Mouse (Mus musculus) adrenal gland, postnatal 14 days (tissue): ENCODE data around the gene Fam192a. TPM values are rescaled to one million over a fixed set of nuclear protein-coding genes. Genes with fewer than 3 reads are reported as not detected.

Experiments
- DNase-seq: peaks from one replicate; pipeline ENCODE4 v3.0.0; 2021; ENCODE audit warnings: mixed read lengths
- long read RNA-seq, 2 experiments: library from polyadenylated mRNA; stranded (forward); transcript quantifications; one replicate each; pipeline ENCODE4 v2.0.0; 2021
- total RNA-seq: library from RNA; stranded (reverse); gene quantifications from 2 replicates; pipeline ENCODE4 v1.2.3, GENCODE M21; 2021

Fam192a gene
- total RNA-seq = 42.3 and 45.9 TPM in 2 replicates
- long read RNA-seq, experiment 1, transcript Fam192a-201 (8 exons, 2,873 nt) = major isoform, 57 of 86 reads
- long read RNA-seq, experiment 1, partial matches to known transcripts = 2 of 86 reads
- long read RNA-seq, experiment 1, other reads (novel, unspliced or antisense) = 26 of 86 reads
- long read RNA-seq, experiment 2, transcript Fam192a-201 (8 exons, 2,873 nt) = major isoform, 38 of 57 reads
- long read RNA-seq, experiment 2, partial matches to known transcripts = 0 of 57 reads
- long read RNA-seq, experiment 2, other reads (novel, unspliced or antisense) = 19 of 57 reads

- DNase-seq = peak; percentile 100
Observed at GRCm38 (mm10) chr8:94601607-94602385, at the start of gene Fam192a, which contains the start of gene Rspry1. Fam192a (minus strand) TSS chr8:94601997. Rspry1 (plus strand) TSS chr8:94601937.

- DNase-seq = no peak
Observed at GRCm38 (mm10) chr8:94649496-94649895, 47.7 kb upstream of the Fam192a start.

GRCm38 (mm10) chr8:94646165-94646564, 44.4 kb upstream of the Fam192a start:
- DNase-seq = no peak

- DNase-seq = no peak
Observed at GRCm38 (mm10) chr8:94645202-94645601, 43.4 kb upstream of the Fam192a start.

GRCm38 (mm10) chr8:94641938-94642337, 40.1 kb upstream of the Fam192a start:
- DNase-seq = no peak

- peak; percentile 31 for DNase-seq
Observed at GRCm38 (mm10) chr8:94641183-94641582, 39.4 kb upstream of the Fam192a start.

GRCm38 (mm10) chr8:94634211-94634610, 32.4 kb upstream of the Fam192a start:
- DNase-seq = no peak

- DNase-seq = no peak
Observed at GRCm38 (mm10) chr8:94633564-94634194, 31.9 kb upstream of the Fam192a start.

GRCm38 (mm10) chr8:94624885-94625284, 23.1 kb upstream of the Fam192a start:
- no peak for DNase-seq

GRCm38 (mm10) chr8:94607064-94607463, 5.3 kb upstream of the Fam192a start:
- DNase-seq = no peak

GRCm38 (mm10) chr8:94604030-94604429, 2.2 kb upstream of the Fam192a start:
- DNase-seq = no peak

- peak; percentile 50 for DNase-seq
Observed at GRCm38 (mm10) chr8:94602471-94603131, 804 bp upstream of the Fam192a start.

- DNase-seq = peak; percentile 44
Observed at GRCm38 (mm10) chr8:94601034-94601606, 677 bp downstream of the Fam192a start.

- DNase-seq = no peak
Observed at GRCm38 (mm10) chr8:94600478-94600877, 1.3 kb downstream of the Fam192a start.

GRCm38 (mm10) chr8:94594211-94594610, 7.6 kb downstream of the Fam192a start:
- no peak for DNase-seq

- no peak for DNase-seq
Observed at GRCm38 (mm10) chr8:94591691-94592090, 10.1 kb downstream of the Fam192a start.

GRCm38 (mm10) chr8:94584238-94584817, 17.5 kb downstream of the Fam192a start:
- peak; percentile 61 for DNase-seq

GRCm38 (mm10) chr8:94582569-94582968, 19.2 kb downstream of the Fam192a start:
- DNase-seq = no peak

- no peak for DNase-seq
Observed at GRCm38 (mm10) chr8:94581820-94582483, 19.8 kb downstream of the Fam192a start.

- no peak for DNase-seq
Observed at GRCm38 (mm10) chr8:94575148-94575547, 26.6 kb downstream of the Fam192a start.
